Comparison of ENCODE assay signal across 9 mouse cellular contexts in the genomic region with DNA sequence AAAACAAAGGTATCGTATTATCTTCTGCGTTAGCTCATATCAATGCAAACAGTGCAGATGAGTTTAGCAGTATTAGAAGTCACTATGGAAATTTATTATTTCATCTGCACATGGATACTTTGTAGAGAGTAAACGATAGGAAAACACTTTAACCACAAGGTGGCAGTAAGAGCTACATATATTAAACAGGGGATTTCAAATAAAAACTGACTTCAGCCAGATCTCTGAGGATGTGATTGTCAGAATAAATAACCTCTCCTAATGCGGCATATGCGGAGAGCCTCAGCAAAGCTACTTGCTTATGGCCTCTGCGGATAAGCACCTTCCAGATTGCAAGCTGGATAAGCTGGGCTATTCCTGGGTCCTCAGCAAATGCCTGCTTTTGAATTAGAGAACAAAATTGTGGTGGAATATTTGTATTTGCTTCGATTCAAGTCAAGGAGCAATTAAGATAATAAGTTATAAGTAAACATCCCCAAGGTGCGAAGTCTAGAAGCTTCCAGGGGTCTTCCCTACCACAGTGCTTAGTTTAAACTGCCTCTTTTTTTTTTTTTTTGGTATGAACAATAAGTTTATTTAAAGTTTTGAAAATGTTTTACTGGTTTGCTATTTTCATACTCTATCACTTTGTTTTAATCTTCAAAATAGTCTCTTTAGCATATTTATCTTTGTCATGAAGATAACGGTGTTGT.
A peak's percentile ranks its signal among the peaks of the same experiment; 100 is the strongest.
DNase-seq lines count a peak whose midpoint lies in the region; ATAC-seq and TF ChIP-seq lines count a peak whose summit lies in the region.
"Had no signal": no experiment of that assay in that cellular context is flagged by ENCODE, and none has a peak within 500 bp of the region (broad histone marks: within the 10 kb centered on the region; RNA-seq: fewer than 3 reads in every experiment).

No protein-coding gene starts in this region.

- no peaks in the 10 kb centered on the region for H3K36me3 ChIP-seq in E14TG2a.4 (ENCODE audit: insufficient read depth, low read length)
- H3K36me3 ChIP-seq in limb, embryonic 14.5 days (ENCODE audit: control insufficient read depth, insufficient read depth, low read length): no peaks in the 10 kb centered on the region

- H3K27me3 ChIP-seq in E14TG2a.4 (ENCODE audit: insufficient read depth, low read length): no peaks in the 10 kb centered on the region
- no peaks in the 10 kb centered on the region for H3K27me3 ChIP-seq in limb, embryonic 14.5 days (ENCODE audit: control insufficient read depth, insufficient read depth, low read length)

- no peak overlapping the region for H3K9ac ChIP-seq in limb, embryonic 14.5 days (ENCODE audit: low read depth, low read length, severe bottlenecking)

- TF ChIP-seq CTCF in E14TG2a.4 (conservative IDR thresholded peaks at IDR 0.05; ENCODE audit: low read length): peak; percentile 37

- DNase-seq in kidney, adult 9 months: peak; percentile 31
- no peak for DNase-seq in kidney, postnatal 25 days
- DNase-seq in c-Kit-positive CD71-negative TER-119-negative erythroid progenitor cells, embryonic 14.5 days (ENCODE audit: low read depth): peak; percentile 8
- peak; percentile 72 for DNase-seq in limb, embryonic 14.5 days (ENCODE audit: low spot score)
- DNase-seq in yolk sac, embryonic 10.5 days (ENCODE audit: low spot score): no peak
- no peak for DNase-seq in heart, postnatal 14 days
- DNase-seq in urinary bladder, adult 18-20 months (ENCODE audit: low spot score in 2 of 2): no peak

- TF ChIP-seq POLR2A in limb, embryonic 14.5 days (IDR thresholded peaks at IDR 0.05; ENCODE audit: borderline replicate concordance, extremely low read depth, insufficient read depth, insufficient read length): no peak

- ATAC-seq in limb, embryonic 14.5 days (ENCODE audit: low FRiP score, low read depth): no peak

- no peak overlapping the region for H3K4me2 ChIP-seq in limb, embryonic 14.5 days (replicated peaks; ENCODE audit: low read depth, low read length, severe bottlenecking)

- H3K4me1 ChIP-seq in E14TG2a.4 (replicated peaks; ENCODE audit: low read depth, low read length): no peaks in the 10 kb centered on the region
- H3K4me1 ChIP-seq in limb, embryonic 14.5 days (ENCODE audit: control insufficient read depth, insufficient read depth, low read length): no peaks in the 10 kb centered on the region

- no peak overlapping the region for H3K4me3 ChIP-seq in E14TG2a.4 (replicated peaks; ENCODE audit: low read length)
- H3K4me3 ChIP-seq in limb, embryonic 14.5 days (replicated peaks; ENCODE audit: low read length): no peak overlapping the region
- H3K4me3 ChIP-seq: myocyte had no signal

- H3K9me3 ChIP-seq in E14TG2a.4 (ENCODE audit: low read length): no peaks in the 10 kb centered on the region
- no peaks in the 10 kb centered on the region for H3K9me3 ChIP-seq in limb, embryonic 14.5 days (ENCODE audit: control insufficient read depth, low read length)

- no peak overlapping the region for H3K27ac ChIP-seq in limb, embryonic 14.5 days (replicated peaks; ENCODE audit: low read depth, low read length)

- intact Hi-C loops in heart, postnatal 14 days (cut with DNase I): no loop called here

- WGBS in limb, embryonic 14.5 days: 57% methylated on average over 9 of the region's 9 CpGs

Comparison
In these comparisons a context has a peak if more than half of its experiments do, and no peak if none do; other contexts are left out.
1. DNase-seq: peak in kidney, adult 9 months (single experiment), c-Kit-positive CD71-negative TER-119-negative erythroid progenitor cells, embryonic 14.5 days (single experiment) and limb, embryonic 14.5 days (single experiment); none in kidney, postnatal 25 days (0 of 2), yolk sac, embryonic 10.5 days (single experiment), heart, postnatal 14 days (0 of 2) and urinary bladder, adult 18-20 months (0 of 2).